Mouse (Mus musculus) heart, embryonic 13.5 days (tissue): Measurements from ENCODE around the gene Ndufa8. TPM values are rescaled to one million over a fixed set of nuclear protein-coding genes. Genes with fewer than 3 reads are reported as not detected.

Experiments
- ATAC-seq: fragments of 200-750 bp; cut with Nextera tagmentation; 2 replicates; pipeline ENCODE4 v1.8.0; 2017; ENCODE audit warnings: moderate TSS enrichment; ENCODE audit not compliant: insufficient number of reproducible peaks, low FRiP score, low TSS enrichment; ENCODE audit errors: extremely low read depth
- H3K27ac ChIP-seq: fragments of 300-500 bp; sonication (generic); replicated peaks from 2 replicates; pipeline ENCODE4 v1.5.1; 2015; ENCODE audit warnings: moderate library complexity, mild to moderate bottlenecking, inconsistent platforms
- H3K27me3 ChIP-seq: fragments of 300-500 bp; sonication (generic); replicated peaks from 2 replicates; pipeline ENCODE4 v1.6.1; 2015; ENCODE audit warnings: mild to moderate bottlenecking, inconsistent platforms
- H3K36me3 ChIP-seq: fragments of 300-500 bp; sonication (generic); 2 replicates; pipeline ENCODE4 v1.6.1; 2015; ENCODE audit warnings: mild to moderate bottlenecking, inconsistent platforms
- H3K4me1 ChIP-seq: fragments of 300-500 bp; sonication (generic); 2 replicates; pipeline ENCODE4 v1.6.1; 2015; ENCODE audit warnings: inconsistent platforms
- H3K4me2 ChIP-seq: fragments of 300-500 bp; sonication (generic); 2 replicates; pipeline ENCODE4 v1.6.1; 2015; ENCODE audit warnings: inconsistent platforms, mild to moderate bottlenecking, moderate library complexity
- H3K4me3 ChIP-seq: fragments of 300-500 bp; sonication (generic); 2 replicates; pipeline ENCODE4 v1.5.1; 2015; ENCODE audit warnings: moderate library complexity, mild to moderate bottlenecking, inconsistent platforms
- H3K9ac ChIP-seq: fragments of 300-500 bp; sonication (generic); 2 replicates; pipeline ENCODE4 v1.6.1; 2015; ENCODE audit warnings: inconsistent platforms, mild to moderate bottlenecking, moderate library complexity
- H3K9me3 ChIP-seq: fragments of 300-500 bp; sonication (generic); 2 replicates; pipeline ENCODE4 v1.6.1; 2016; ENCODE audit warnings: inconsistent platforms
- WGBS: fragments of 180-500 bp; shearing (Covaris S2); methylation state at CpG from one replicate; pipeline ENCODE4 v1.1.7; 2015; ENCODE audit warnings: mixed read lengths; 5-methylcytosine and 5-hydroxymethylcytosine counted together
- polyA plus RNA-seq: library from polyadenylated mRNA; unstranded; fragments of >200 nt; fragmentation: Nextera tagmentation; extraction: Ambion mirVana; gene quantifications from 2 replicates; pipeline ENCODE4 v1.2.1, GENCODE M21; 2015

The Ndufa8 gene
- polyA plus RNA-seq, 1 experiment from 2014 or later, result 363 TPM

DNA sequence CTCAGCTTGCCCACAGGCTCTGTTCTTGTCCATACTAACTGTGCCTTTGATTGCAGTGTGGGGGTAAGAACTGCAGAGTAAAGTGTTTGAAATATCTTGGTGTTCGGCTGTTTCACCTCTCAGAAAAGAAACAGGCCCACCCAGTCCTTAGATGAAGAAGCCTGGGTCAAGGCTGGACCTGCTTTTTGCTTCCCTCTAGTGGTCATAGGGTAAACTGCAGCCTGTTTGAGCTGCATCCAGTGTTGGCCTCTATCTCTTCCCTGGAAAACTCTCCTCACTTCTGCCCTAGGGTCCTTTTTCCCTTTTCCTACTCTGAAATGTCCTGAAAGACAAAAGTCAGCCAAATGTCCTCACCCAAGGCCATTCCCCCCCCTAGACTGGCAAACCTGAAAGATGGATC lies 41.1 kb downstream of the Ndufa8 start:
- H3K4me2 ChIP-seq, result no peak overlapping the region
- H3K27me3 ChIP-seq, result peaks cover 84% of the 10 kb centered on the region
- H3K4me3 ChIP-seq, result no peak overlapping the region
- 33% methylated on average over 1 of the region's 1 CpGs for WGBS
- H3K36me3 ChIP-seq, result no peaks in the 10 kb centered on the region
- H3K9ac ChIP-seq, result no peak overlapping the region
- no peaks in the 10 kb centered on the region for H3K9me3 ChIP-seq
- ATAC-seq, result no peak
- H3K27ac ChIP-seq, result no peak overlapping the region
- H3K4me1 ChIP-seq, result peaks cover 16% of the 10 kb centered on the region

DNA sequence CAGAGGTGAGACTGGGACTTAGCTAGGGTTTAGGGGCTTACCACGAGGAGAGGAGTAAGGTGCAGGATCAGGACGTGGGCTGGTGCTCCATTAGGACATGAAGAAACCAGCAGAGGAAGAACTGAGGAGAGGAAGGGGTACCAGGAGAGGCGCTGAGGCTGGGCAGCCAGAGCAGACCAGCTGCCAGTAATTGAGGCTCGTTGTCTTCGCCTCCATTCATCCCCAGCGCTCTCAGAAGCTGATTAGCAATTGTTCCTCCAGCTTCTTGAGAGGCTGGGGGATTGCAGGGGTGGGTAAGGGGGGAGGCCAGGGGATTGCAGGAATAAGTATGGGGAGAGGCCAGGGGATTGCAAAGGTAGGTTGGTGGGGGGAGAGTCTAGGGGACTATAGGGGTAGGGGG lies 47.0 kb downstream of the Ndufa8 start:
- no peak overlapping the region for H3K4me2 ChIP-seq
- 0 out of 2 replicates have a peak, but pooled peaks cover 12% of the 10 kb centered on the region for H3K4me1 ChIP-seq
- no peak overlapping the region for H3K27ac ChIP-seq
- ATAC-seq, result no peak
- H3K9me3 ChIP-seq, result no peaks in the 10 kb centered on the region
- WGBS, result 31% methylated on average over 6 of the region's 6 CpGs
- no peak overlapping the region for H3K9ac ChIP-seq
- H3K4me3 ChIP-seq, result no peak overlapping the region
- no peaks in the 10 kb centered on the region for H3K36me3 ChIP-seq
- H3K27me3 ChIP-seq, result peaks cover 61% of the 10 kb centered on the region

DNA sequence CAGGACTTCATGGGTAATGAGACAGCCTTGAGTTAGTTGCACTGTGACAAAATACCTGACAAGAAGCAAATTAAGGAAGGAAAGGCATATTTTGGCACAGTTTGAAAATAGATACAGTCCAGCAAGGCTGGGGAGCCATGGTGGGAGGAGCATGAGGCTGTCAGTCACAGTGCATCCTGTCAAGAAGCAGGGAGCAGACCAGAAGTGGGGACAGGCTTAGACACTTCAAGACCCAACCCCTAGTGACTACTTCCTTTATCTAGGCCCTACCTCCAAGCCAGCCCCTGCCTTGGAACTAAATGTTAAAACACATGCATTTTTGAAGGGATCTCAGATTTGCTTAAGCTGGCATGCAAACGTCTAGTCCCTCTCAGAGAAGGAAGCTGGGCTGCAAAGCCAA lies 48.8 kb downstream of the Ndufa8 start:
- 41% methylated on average over 1 of the region's 1 CpGs for WGBS
- Histone ChIP-seq H3K4me1 (0 out of 2 replicates have a peak, but pooled peaks cover 16% of the 10 kb centered on the region), H3K27ac (no peak overlapping the region), H3K4me3 (no peak overlapping the region), H3K4me2 (no peak overlapping the region), H3K9ac (no peak overlapping the region), H3K9me3 (no peaks in the 10 kb centered on the region), H3K27me3 (peaks cover 45% of the 10 kb centered on the region), H3K36me3 (no peaks in the 10 kb centered on the region)
- no peak for ATAC-seq

DNA sequence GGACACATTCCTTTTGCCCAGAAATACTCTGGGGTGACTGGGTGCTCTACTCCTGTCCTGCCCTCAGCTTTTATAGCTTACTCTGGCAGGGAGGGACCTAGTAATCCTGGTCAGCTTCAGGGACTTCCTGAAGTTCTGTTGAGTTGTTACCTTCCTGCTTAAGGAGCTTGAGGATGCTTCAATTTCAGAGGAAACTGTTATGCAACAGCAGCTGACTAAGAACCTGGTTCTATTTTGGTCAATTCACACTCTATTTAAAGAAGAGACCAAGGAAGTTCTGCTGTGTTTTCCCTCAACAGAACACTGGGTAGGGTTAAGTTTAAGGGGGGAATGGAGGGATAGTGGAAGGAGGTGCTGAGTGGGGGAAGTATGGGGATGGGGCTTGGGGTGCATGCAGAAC lies 50.0 kb downstream of the Ndufa8 start:
- no peak overlapping the region for H3K4me3 ChIP-seq
- no peak overlapping the region for H3K9ac ChIP-seq
- H3K4me2 ChIP-seq, result no peak overlapping the region
- no peak for ATAC-seq
- H3K27me3 ChIP-seq, result peaks cover 34% of the 10 kb centered on the region
- peaks cover 21% of the 10 kb centered on the region for H3K4me1 ChIP-seq
- no peaks in the 10 kb centered on the region for H3K36me3 ChIP-seq
- no peak overlapping the region for H3K27ac ChIP-seq
- H3K9me3 ChIP-seq, result no peaks in the 10 kb centered on the region

DNA sequence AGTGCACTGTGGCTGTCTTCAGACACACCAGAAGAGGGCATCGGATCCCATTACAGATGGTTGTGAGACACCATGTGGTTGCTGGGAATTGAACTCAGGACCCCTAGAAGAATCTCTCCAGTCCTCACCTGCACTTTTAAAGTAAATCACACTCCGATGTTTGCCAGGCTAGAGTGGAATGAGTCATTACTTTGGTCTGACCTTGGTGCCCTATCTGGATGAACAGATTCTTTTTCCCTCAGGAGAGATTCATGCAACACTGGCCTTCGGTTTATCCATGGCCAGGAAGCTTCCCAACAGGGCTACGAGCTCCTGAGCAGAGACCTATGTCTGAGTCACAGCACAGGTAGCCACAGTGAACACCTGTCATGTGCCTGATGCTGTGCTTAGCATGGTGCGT lies 50.8 kb downstream of the Ndufa8 start:
- no peak for ATAC-seq
- Histone ChIP-seq H3K4me2 (no peak overlapping the region), H3K27me3 (peaks cover 26% of the 10 kb centered on the region), H3K27ac (no peak overlapping the region), H3K36me3 (no peaks in the 10 kb centered on the region), H3K4me3 (no peak overlapping the region), H3K9me3 (no peaks in the 10 kb centered on the region), H3K9ac (no peak overlapping the region), H3K4me1 (peaks cover 27% of the 10 kb centered on the region)
- WGBS, result 82% methylated on average over 5 of the region's 5 CpGs

DNA sequence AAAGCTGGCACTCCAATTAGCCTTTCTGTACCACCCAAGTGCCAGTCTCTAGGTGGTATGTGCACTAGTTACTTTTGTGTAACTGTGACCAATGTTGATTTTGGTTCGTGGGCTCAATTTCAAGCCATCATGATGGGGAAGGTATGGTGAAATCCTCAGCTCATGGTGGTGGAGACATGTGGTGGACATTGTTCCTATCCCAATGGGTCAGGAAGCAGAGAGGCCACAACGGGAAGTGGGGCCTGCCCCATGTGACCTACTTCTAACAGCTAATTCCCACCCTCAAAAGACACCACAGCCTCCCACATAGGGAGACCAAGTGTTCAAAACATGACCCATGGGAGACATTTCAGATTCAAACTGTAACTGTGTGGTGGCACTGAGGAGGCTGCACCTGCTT lies 52.5 kb downstream of the Ndufa8 start:
- peaks cover 27% of the 10 kb centered on the region for H3K4me1 ChIP-seq
- 65% methylated on average over 2 of the region's 2 CpGs for WGBS
- H3K27ac ChIP-seq, result no peak overlapping the region

DNA sequence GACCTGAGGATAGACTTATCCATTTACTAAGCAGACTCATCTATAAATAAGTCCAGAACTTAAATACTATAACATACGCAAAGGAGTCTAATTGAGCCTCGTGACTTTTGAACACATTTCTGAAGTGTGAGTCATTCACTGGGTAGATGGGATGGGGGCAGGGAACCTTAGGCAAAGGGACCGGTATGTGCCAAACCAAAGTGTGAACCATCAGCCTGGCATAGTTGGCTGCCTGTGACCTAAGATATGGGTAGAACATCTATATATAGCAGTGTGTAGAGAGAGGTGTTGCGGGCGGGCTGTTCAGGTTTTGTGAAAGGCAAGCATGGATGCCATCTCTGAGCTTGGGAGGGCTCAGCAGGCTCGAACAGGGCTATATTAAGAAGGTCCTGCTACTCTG lies 54.9 kb downstream of the Ndufa8 start:
- H3K9me3 ChIP-seq, result no peaks in the 10 kb centered on the region
- no peaks in the 10 kb centered on the region for H3K36me3 ChIP-seq
- H3K27me3 ChIP-seq, result peaks cover 23% of the 10 kb centered on the region
- no peak overlapping the region for H3K4me2 ChIP-seq
- peak overlapping the region; percentile 65 for H3K27ac ChIP-seq
- no peak for ATAC-seq
- peaks cover 18% of the 10 kb centered on the region for H3K4me1 ChIP-seq
- H3K9ac ChIP-seq, result no peak overlapping the region
- H3K4me3 ChIP-seq, result no peak overlapping the region
- 36% methylated on average over 6 of the region's 6 CpGs for WGBS

More for the DNA sequence above, 52.5 kb downstream of the Ndufa8 start:
- Histone ChIP-seq H3K27me3 (peaks cover 15% of the 10 kb centered on the region), H3K36me3 (no peaks in the 10 kb centered on the region), H3K9me3 (no peaks in the 10 kb centered on the region), H3K4me3 (no peak overlapping the region), H3K9ac (no peak overlapping the region), H3K4me2 (no peak overlapping the region)
- ATAC-seq, result no peak

DNA sequence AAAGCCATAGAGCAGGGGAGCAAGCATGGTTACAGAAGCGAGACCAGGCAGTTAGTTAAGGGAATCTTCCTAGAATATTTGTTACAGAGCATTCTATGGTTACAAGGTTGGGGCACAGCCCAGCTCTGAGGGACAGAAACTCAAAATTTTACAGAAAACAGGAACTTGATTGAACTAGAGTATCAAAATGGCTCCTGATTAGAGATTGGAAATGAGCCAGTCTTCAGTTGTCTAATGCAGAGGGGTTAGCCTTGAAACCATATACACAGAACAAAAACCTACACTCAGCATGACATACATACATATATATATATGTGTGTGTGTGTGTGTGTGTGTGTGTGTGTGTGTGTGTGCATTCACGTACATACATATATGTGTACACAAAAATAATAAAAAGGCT lies 55.7 kb downstream of the Ndufa8 start:
- H3K4me3 ChIP-seq, result no peak overlapping the region
- H3K4me2 ChIP-seq, result no peak overlapping the region
- no peak overlapping the region for H3K27ac ChIP-seq
- no peak for ATAC-seq
- H3K27me3 ChIP-seq, result peaks cover 25% of the 10 kb centered on the region
- H3K36me3 ChIP-seq, result no peaks in the 10 kb centered on the region
- whole genome bisulfite sequencing, result 79% methylated on average over 2 of the region's 2 CpGs
- H3K4me1 ChIP-seq, result peaks cover 18% of the 10 kb centered on the region
- H3K9ac ChIP-seq, result no peak overlapping the region
- no peaks in the 10 kb centered on the region for H3K9me3 ChIP-seq

DNA sequence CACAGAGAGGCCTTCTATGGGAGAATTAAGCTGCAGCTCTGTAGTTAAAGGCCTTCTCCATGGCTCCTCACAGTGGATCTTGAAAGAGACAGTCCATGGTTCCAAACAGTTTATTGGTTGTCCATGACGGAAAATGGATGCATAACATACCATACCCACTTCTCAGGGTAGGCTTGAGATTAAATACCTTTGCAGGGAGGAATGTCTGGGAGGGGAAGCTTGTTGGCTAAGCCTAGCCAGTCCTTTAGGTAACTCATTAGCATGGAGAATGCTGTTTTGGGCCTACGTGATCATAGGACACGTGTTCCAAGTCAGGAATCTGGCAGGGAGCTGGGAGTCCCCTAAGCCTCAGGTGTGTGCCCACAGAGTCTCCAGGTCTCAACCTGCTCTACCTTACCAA lies 56.9 kb downstream of the Ndufa8 start:
- H3K9me3 ChIP-seq, result no peaks in the 10 kb centered on the region
- no peak overlapping the region for H3K4me3 ChIP-seq
- ATAC-seq, result no peak
- no peak overlapping the region for H3K4me2 ChIP-seq
- 76% methylated on average over 3 of the region's 3 CpGs for WGBS
- no peak overlapping the region for H3K27ac ChIP-seq
- no peak overlapping the region for H3K9ac ChIP-seq
- no peaks in the 10 kb centered on the region for H3K36me3 ChIP-seq
- H3K4me1 ChIP-seq, result peaks cover 15% of the 10 kb centered on the region
- H3K27me3 ChIP-seq, result peaks cover 33% of the 10 kb centered on the region

Other genes with a start within 250 kb of the Ndufa8 start
- gene Ttll11, start 69.5 kb downstream of the Ndufa8 start, polyA plus RNA-seq, result 0.84 and 0.86 TPM in 2 replicates
- gene Morn5, start 52 bp upstream of the Ndufa8 start, polyA plus RNA-seq, result not detected in 2 replicates
- gene Lhx6, start 56.0 kb upstream of the Ndufa8 start, polyA plus RNA-seq, result 1.0 and 1.3 TPM in 2 replicates
- gene Mrrf, start 87.0 kb upstream of the Ndufa8 start, polyA plus RNA-seq, result 29.8 and 36.0 TPM in 2 replicates
- 52.0 and 53.9 TPM in 2 replicates for gene Rbm18, start 87.4 kb upstream of the Ndufa8 start, polyA plus RNA-seq
- 23.3 and 25.2 TPM in 2 replicates for gene Ptgs1, start 181.0 kb upstream of the Ndufa8 start, polyA plus RNA-seq